Mouse (Mus musculus) kidney, postnatal 14 days (tissue): ENCODE results near the gene Mapkapk5.

Experiments used
- DNase-seq: peaks from one replicate; pipeline ENCODE4 v3.0.0; 2022; ENCODE audit warnings: mixed read lengths

Mapkapk5 gene

DNA sequence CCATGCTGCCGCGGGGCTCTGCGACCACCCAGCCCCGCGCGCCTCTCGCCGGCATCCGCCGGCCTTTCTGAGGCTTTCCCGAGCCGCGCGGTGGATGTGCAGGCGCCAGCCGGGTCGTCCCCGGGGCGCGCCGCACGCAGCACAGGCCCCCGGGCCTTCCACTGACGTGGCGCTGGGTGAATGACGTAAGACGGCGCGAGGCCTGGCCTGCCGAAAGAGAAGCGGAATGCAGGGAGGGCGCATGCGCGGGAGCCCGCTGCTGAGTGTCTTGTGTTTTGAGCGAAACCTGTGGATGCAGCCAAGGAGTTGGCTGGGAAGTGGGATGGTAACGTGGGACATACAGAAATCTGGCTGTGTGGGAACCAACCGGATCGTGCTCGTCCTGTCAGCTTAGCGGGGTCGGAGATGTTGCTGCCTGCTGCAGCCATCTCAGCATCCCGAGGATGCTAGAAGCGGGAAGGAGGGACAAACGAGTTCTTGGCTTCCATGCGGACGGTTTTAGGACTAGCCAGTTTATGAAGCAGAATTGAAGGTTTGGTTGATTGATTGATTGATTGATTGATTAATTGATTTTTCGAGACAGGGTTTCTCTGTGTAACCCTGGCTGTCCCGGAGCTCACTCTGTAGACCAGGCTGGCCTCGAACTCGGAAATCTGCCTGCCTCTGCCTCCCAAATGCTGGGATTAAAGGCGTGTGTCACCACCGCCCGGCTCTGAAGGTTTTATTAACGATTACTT is at the start of gene Mapkapk5:
Mapkapk5 (minus strand) TSS at position 113 of the 737 bp plus-strand sequence.
- peak; percentile 98 for DNase-seq

DNA sequence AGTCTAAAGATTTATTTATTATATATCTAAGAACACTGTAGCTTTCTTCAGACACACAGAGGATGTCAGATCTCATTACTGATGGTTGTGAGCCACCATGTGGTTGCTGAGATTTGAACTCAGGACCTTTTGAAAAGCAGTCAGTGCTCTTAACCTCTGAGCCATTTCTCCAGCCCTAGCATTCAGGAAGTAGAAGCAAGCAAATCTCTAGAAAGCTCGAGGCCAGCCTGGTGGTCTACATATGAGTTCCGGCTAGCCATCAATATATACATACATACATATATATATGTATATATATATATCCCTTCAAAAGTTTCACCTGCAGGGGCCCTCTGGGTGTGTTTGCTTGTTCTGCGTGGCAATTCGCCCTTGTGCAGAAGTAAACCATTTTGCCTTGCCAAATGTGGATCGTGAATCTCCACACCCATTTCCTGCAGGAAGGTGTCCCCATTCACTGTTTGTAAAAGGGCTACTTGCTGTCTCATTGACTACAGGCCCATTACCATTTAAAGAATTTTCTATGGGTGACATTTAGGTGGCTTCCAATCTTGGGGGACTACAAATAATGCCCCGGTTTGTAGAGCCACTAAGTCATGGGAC is 49.1 kb upstream of the Mapkapk5 start:
- no peak for DNase-seq

DNA sequence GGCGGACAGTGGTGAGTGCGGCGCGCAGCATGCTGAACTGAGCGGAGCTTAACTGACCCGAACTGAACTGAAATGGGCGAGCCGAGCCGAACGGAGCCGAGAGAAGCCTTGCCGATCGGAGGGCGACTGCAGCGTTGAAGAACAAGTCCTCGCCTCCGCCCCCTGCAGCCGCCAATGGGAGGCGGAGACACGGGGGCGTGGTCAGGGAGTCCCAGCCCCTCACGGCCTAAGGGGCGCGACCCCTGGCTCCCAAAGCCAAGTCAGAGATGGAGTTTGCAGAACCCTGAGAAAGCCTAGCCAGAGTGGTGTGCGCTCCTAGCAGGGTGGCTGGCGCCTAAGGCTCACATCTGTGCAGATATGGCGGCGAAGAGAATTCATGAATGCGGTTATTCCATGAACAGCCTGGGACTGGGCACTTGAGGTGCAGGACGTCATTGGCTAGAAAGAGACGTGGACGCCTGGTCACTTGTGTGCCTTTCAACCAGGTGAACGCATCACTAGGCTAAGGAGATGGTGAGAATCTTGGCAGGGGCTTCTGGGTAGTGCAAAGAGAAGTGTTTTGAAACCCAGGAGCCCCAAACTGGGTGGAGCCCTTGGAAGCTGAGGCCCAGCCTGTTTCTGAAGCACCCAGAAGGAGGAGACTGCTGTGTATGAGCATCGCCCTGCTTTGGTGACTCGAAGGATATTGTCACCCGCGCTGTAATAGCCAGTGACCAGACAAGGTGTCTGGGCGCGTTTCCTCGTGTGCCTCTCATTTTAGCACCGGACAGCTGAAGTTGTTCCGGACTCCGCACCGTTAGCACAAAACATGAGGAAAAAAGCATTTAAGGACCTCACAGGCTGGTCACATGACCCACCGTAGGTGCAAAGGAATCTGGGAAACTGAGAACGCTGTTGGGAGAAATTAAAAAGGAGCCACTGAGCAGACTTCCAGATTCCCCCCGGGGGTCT is 48.0 kb upstream of the Mapkapk5 start, which contains the start of gene Aldh2:
Aldh2 (minus strand) TSS at position 374 of the 951 bp plus-strand sequence.
- DNase-seq, result peak; percentile 93

DNA sequence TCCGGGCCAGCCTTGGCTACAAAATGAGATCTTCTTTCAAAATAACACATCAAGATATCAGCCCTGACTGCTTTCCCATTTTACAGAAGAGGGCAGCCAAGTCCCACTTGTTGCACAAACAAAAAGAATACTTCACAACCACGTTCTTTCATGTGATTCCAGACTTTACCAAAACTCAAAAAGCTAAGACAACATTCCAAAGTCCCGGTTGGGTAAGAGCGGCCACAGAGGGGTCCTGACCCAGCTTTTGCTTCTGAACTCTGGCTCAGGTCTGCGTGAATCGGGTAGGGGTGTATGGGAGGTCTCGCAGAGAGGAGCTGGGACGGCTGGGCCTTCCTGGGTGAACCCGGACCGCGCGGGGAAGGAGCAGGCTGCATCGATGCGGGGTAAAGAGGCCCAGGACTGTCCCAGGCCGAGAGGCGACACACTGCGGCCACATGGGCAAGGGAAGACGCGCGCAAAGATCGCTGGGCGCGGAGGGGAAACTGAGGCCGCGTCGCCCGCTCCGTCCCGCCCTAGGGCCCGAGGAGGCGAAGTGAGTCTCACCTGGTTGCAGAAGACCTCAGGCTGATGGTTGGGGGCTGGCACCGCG is 47.2 kb upstream of the Mapkapk5 start:
- DNase-seq, result no peak

DNA sequence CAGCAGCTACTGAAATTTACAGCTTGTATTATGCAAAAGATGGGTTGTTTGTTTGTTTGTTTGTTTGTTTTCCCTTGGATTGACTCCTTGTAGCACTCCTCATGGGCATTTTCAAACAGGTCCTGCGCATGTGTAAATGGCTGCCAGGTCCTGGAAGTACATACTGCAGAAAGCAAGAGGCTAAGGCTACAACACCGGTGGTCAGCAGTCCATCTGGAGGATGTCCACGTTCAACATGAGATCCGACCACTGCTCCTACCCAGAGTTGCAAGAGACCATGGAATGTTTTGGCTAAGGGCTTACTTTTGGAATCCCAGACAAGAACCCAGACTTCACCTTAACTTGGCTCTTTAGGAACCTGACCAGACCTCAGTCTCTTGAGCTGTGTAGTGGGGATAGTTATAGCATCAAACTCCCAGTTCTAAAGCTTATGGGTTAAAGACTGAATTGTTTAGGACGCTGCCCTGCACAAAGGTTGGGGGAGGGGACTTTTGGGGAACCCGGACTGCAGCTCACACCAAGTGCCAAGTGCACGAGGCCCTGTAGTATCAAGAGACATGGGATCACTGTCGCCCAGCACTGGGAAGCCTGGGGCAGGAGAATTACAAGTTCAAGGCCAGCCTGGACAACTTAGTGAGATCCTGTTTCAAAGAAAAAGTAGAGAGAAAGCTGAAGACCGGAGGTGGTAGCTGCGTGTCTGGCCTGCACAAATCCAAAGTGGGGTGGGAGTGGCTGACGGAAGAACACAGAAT is 46.5 kb upstream of the Mapkapk5 start:
- no peak for DNase-seq

DNA sequence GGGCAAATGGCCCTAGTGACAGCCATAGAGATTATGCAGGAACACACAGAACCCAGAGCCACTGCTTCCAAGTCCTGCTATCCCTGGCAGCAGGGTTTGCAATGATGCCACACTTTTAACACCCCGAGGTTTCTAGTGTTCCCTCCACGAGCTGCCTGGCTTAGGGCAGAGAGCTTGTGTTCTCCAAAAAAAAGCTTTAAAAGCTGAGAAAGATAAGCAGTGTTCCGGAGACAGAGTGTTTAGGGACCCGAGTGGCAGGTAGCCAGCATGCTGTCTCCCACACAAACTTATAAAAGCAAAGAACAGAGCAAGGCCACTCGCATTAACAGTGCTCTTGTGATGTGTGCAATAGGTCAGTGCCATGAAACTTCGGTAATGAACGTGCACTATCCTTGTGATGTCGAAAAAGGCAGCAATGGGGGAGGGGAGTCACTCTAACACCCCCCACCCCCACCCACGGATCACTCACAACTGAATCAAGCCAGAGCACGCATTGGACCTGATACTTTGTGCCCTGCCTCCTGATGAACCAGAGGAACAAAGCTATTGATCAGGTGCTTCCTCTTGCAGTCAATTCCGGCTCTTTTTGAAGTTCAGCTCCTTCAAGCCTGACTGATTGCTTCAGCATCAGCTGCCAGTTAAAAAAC is 45.8 kb upstream of the Mapkapk5 start:
- DNase-seq, result no peak

DNA sequence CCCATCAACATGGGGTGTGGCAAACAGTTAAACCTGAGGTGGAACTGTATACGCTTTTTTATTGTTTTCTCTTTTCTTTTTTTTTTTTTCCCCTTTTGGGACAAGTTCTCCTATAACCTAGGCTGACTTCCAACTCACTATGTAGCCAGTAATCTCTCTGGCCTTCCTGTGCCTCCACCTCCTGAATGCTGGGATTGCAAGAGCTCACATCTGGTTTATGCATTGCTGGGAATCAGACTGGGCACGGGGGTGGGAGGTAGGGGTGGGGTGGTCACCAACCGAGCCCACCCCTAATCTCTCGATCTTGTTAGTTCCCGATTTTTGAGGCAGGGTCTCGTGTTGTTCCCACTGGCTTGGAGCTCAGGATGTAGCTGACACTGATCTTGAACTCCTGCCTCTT is 44.2 kb upstream of the Mapkapk5 start:
- DNase-seq, result no peak

DNA sequence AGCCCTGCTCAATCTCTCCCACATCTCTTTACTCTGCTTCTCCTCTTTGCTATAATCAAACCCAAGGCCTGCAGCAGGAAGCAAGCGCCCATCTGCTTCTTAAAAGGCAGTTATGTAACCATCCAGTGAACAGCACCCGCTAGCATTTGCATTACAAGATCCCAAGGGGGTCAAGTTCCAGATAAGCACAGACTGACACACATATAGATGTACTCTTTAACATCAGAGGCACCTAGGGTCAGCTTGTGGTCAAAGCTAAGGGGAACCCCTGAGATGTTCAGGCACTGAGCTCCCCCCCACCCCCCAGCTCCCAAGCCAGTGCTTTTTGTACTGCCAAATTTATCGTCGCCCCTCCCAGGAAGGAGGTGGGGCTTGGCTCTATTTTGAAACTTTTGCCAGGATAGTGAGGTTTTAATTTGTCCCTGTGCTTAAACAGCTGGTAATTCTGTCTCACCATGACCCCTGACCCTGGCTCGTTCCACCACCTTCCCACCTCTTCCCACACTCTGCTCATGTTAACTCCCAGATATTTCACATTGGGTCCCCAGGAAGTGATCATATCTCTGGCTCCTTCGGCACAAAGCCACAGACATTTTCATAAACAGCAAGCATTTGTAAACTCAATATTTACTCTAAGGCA is 40.8 kb upstream of the Mapkapk5 start:
- DNase-seq, result peak; percentile 44

DNA sequence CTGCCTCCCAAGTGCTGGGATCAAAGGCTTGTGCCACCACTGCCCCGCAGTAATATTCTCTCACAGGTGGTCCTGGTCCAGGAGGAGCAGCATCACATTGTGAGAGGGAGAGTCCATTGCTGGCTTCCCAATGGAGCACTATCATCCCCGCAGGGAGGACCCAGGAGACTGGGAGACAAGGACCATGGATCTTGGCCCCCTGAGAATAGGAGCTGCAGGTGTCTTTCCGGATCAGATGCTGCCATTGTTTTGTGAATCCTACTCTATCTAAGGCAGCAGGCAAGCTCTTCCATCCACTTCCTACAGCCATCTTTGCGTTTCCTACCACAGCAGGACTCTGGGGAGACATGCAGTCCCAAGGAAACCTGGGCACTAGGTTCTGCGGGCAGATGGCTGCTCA is 40.0 kb upstream of the Mapkapk5 start:
- DNase-seq, result no peak

DNA sequence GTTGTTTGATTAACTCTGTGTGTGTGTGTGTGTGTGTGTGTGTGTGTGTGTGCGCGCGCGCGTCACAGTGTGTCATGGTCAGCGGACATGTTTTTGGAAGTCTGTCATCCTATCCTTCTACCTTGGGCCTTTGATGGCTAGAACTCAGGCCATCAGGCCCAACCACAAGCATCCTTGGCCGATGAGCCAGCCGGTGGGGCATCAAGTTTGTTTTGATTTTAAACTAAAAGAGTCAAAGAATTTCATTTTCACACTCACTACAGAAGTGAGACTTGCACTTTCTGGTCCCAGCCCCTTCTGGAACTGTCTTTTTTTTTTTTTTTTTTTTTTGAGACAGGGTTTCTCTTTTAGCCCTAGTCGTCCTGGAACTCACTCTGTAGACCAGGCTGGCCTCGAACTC is 39.3 kb upstream of the Mapkapk5 start:
- no peak for DNase-seq

DNA sequence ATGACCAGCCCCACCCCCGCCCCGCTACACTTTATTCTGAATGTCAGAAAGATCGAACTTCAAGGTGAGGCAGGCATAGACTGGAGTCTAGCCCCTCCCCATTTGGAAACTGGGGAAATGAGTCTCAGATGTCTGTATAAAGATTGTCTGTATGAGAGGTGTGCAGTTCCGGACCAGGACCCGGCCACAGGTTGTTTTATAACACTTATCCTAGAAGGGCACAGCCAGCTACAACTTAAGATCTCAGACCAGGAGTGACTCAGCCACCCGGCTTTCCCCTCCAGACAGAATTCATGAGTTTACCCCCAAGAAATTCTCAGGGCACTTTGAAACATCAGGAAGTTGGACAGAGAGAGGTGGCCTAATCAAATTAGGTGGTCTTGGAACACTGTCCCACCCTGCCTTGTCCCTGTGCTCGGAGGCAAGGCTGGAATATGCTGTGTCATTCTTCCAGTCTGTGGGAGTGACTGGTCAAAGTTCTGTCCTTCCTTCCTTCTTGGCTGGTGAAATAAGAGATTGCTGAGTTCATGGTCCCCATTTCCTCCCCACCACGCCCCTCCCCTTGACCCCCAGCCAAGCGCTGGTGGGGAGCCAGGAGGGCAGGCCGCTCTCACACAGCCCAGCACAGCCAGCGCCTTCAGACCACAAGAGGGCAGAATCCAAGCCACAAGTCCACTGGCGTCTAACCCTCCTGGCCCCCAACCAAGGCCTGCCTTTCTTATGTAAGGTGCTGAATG is 38.2 kb upstream of the Mapkapk5 start:
- peak; percentile 97 for DNase-seq

DNA sequence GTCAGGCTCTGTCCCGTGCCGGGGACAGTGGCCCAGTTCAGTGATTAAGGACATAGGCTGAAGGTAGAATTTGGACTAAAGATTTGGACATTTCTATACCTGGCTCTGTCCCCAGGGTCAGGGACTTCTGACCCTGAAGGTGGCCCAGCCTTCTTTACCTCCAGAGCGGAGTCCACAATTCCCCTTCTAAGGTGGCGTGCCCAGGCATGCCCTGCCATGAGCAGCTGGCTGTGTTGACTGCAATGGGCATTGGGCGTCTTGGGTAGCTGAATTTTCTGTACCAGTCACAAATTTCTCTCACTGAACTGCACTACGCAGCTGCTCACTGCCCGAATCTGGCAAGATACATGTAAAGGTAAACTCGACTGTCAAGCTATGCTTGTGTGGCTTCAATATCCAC is 36.2 kb upstream of the Mapkapk5 start:
- no peak for DNase-seq

DNA sequence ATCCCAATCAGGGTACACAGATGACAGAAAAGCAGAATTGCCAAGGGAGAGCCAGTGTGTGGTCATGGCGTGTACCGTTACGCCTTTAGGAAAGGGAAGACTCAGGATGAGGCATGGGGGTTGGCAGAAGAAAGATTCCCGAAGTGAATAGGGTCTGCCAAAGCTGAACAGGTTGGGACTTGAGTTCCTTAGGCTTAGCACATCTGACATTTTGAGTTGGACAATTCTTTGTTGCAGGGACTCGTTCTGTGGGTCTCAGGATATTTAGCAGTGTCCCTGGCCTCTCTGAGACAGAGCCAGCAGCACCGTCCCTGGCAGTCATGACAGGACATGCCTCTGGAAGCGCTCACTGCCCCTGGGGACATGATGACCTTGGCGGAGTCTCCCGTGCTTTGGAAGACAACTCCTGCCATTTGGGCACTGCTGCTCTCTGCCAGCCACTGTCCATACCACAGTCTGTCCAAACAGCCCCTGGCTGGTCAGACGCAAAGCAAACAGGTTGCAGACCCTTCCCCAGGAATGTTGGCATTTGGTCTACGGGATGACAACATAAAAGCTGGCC is 31.3 kb upstream of the Mapkapk5 start:
- no peak for DNase-seq

DNA sequence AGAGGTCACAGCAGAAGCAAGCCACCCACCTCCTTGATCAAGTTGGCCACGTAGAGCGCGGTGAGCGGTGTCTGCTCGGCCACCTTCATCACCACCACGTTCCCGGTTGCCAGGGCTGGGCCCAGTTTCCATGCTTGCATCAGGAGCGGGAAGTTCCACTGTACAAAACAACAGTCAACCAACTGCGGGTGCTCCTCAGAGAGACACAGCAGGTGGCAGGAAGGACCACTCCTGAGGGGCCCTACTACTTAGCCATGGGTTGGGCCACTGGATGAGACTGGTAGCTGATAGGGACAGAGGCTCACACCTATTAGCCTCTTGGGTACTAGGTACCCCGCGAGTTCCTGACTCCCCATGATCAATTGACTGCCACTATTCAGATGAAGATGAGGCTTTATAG is 30.2 kb upstream of the Mapkapk5 start:
- DNase-seq, result no peak

DNA sequence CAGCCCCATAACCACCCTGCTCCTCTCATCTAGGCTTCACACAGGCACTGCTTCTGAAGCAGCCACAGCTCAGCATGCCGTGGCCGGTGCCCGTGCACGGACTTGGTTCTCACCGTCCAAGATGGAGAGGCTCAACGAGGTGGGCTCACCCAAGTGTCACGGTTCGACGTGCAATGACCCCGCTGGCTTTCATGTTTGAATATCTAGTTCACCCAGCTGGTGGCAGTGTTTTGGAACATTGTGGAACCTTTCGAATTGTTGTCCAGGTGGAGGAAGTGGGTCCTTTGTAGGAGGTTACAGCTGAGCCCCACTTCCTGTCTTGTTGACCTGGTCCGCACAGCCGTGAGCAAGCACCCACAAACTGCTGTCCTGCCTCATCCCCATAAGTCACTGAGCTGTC is 28.4 kb upstream of the Mapkapk5 start:
- no peak for DNase-seq

DNA sequence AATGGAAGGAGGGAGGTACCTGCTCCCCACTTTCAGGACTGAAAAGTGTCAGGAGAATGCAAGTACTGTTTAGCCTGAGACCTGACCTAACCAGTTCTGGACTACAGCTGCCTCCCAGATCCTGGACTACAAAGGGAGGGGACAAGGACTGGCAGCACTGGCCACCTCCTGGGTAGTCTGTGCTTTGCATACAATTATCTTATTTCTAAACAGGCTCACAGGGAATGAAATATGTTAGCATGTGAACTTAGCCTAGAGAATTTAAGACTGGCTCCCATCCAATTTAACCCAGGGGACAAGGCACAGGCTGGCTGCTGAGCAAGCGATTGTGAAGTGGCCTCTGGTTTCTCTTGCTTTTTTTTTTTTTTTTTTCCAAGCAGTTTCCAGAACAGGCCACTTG is 25.1 kb upstream of the Mapkapk5 start:
- no peak for DNase-seq

DNA sequence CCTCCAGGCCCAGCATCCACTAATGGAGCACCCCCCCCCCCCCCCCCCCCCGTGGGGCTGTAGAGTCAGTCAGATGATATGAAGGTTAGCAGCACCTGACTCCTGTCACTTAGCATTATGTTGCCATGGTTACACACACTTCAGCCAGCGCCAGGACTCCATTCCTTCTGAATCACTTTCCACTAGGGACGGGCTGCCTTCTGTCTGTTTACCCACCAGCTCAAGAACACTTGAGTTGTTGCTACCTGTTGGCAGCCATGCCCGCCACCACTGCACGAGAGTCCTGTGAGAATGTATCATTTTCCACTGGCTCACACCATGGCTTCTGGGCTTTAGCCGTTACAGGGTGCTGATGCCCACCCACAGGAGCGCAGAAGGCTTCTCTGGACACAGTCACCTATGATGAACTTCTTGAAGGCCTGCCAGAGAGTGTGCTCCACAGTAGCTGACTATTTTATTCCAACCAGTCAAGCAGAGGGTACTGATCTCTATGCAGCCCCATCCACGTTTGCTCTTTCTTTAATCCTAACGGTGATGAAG is 24.2 kb upstream of the Mapkapk5 start:
- DNase-seq, result no peak

DNA sequence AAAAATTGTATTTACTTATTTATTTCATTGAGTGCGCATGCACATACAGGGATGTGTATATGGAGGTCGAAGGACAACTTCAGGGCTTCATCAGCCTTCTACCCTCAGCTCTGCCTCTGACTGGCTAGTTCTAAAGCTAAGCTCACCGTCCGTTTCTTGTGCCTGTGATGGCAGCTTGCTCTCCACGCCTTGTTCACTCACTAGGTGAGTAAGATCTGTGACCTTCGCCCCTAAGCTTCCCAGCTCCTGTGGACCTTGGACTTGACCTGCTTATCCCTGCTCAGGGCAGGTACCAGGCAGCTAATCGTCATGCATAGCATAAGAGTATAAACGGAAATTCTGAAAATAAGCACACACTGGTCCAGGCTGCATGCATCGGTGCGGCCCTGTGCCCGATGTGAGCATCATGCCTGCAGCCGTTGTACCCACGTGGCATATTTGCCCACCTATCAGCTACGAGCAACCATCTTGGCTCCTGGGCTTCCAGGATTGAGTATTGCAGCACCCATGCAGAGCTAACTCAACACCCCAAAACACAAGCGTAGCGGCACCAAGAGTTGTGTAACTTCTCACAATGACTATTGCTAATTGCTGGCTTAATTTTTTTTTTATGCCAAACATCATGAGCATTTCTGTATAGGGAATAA is 20.5 kb upstream of the Mapkapk5 start:
- DNase-seq, result peak; percentile 68

DNA sequence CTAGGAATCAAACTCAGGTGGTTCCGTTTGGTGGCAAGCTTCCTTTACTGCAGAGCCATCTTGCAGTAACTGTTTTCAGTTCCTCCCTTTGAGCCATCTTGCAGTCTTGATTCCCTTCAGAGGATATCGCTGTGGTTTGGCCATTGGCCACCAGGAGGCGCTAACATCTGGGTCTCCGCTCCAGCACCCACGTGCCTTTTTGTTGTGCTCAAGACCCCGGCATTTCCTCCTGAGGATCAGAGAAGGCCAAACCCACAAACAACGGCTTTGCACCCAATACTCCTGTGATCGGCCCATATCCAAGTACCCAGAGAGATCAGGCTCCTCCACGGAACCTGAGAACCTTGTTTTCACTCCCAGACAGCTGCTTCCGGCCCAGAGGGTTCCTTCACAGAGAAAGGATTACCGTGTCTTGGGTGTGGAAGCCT is 18.8 kb upstream of the Mapkapk5 start:
- peak; percentile 91 for DNase-seq
